Mouse (Mus musculus) MEL (cell line): ENCODE measurements around the gene Cadps. TPM values are rescaled to one million over a fixed set of nuclear protein-coding genes. Genes with fewer than 3 reads are reported as not detected.

Experiments
- DNase-seq: peaks from one replicate; pipeline ENCODE4 v3.0.0; 2011; ENCODE audit warnings: low read depth, low spot score
- H3K27ac ChIP-seq: 2 replicates; pipeline ENCODE4 v1.5.1; 2012; ENCODE audit warnings: low read depth, mild to moderate bottlenecking, control low read depth, low read length, moderate library complexity; ENCODE audit not compliant: control insufficient read depth
- H3K27me3 ChIP-seq, 2 experiments: fragments of 150-350 bp in 1 of 2; sonication (generic) in 1 of 2; 2 replicates each; pipeline ENCODE4 v1.6.1; 2012; ENCODE audit warnings: low read length in 2 of 2, mild to moderate bottlenecking in 2 of 2, improper control_type of control experiment in 1 of 2, moderate library complexity in 1 of 2; ENCODE audit not compliant: insufficient read depth in 2 of 2, control insufficient read depth in 1 of 2
- H3K36me3 ChIP-seq, 2 experiments: 2 replicates each; pipeline ENCODE4 v1.6.1; 2012 to 2014; ENCODE audit warnings: low read length in 2 of 2, improper control_type of control experiment in 1 of 2, inconsistent platforms in 1 of 2, mild to moderate bottlenecking in 1 of 2; ENCODE audit not compliant: insufficient read depth in 2 of 2, control insufficient read depth in 1 of 2
- H3K4me1 ChIP-seq, 2 experiments: fragments of 150-350 bp in 1 of 2; sonication (generic) in 1 of 2; 2 replicates each; pipeline ENCODE4 v1.6.1; 2012; ENCODE audit warnings: low read length in 2 of 2, improper control_type of control experiment in 1 of 2, mild to moderate bottlenecking in 1 of 2; ENCODE audit not compliant: insufficient read depth in 2 of 2, control insufficient read depth in 1 of 2
- H3K4me3 ChIP-seq, 2 experiments: fragments of 150-350 bp in 1 of 2; sonication (generic) in 1 of 2; 2 replicates each; pipeline ENCODE4 v1.5.1; 2012; ENCODE audit warnings: low read depth in 2 of 2, low read length in 2 of 2, mild to moderate bottlenecking in 2 of 2, moderate library complexity in 2 of 2, control low read depth in 1 of 2, improper control_type of control experiment in 1 of 2; ENCODE audit not compliant: control insufficient read depth in 1 of 2, insufficient read depth in 1 of 2
- H3K79me2 ChIP-seq: 2 replicates; pipeline ENCODE4 v1.6.1; 2012; ENCODE audit warnings: mild to moderate bottlenecking, low read length, moderate library complexity; ENCODE audit not compliant: control insufficient read depth, poor library complexity, insufficient read depth
- H3K9ac ChIP-seq: 2 replicates; pipeline ENCODE4 v1.6.1; 2012; ENCODE audit warnings: low read depth, mild to moderate bottlenecking, control low read depth, low read length, moderate library complexity; ENCODE audit not compliant: control insufficient read depth, poor library complexity, severe bottlenecking
- H3K9me3 ChIP-seq: fragments of 150-350 bp; sonication (generic); replicated peaks from 2 replicates; pipeline ENCODE4 v1.6.1; 2012; ENCODE audit warnings: mild to moderate bottlenecking, low read length, improper control_type of control experiment, moderate library complexity; ENCODE audit not compliant: insufficient read depth
- CHD1 ChIP-seq: IDR thresholded peaks from 2 replicates; pipeline ENCODE4 v1.6.1; 2012; ENCODE audit warnings: low read depth, mild to moderate bottlenecking, inconsistent platforms, low read length, improper control_type of control experiment
- CHD2 ChIP-seq: IDR thresholded peaks from 2 replicates; pipeline ENCODE4 v1.6.1; 2011; ENCODE audit warnings: low read length, improper control_type of control experiment
- CTCF ChIP-seq, 3 experiments: IDR thresholded peaks in 2 of 3; conservative IDR thresholded peaks in 1 of 3; 2 replicates each; pipeline ENCODE4 v1.5.1; 2011 to 2012; ENCODE audit warnings: low read length in 3 of 3, low read depth in 2 of 3, mild to moderate bottlenecking in 2 of 3, improper control_type of control experiment in 1 of 3, inconsistent platforms in 1 of 3, mixed read lengths in 1 of 3, moderate library complexity in 1 of 3; ENCODE audit not compliant: control insufficient read depth in 1 of 3, insufficient read depth in 1 of 3, poor library complexity in 1 of 3, severe bottlenecking in 1 of 3
- E2F4 ChIP-seq: IDR thresholded peaks from 2 replicates; pipeline ENCODE4 v1.6.1; 2011; ENCODE audit warnings: low read depth, low read length, improper control_type of control experiment, borderline replicate concordance
- ELF1 ChIP-seq: IDR thresholded peaks from 2 replicates; pipeline ENCODE4 v1.6.1; 2014; ENCODE audit warnings: low read depth, mild to moderate bottlenecking, inconsistent platforms, low read length, improper control_type of control experiment, moderate library complexity
- ETS1 ChIP-seq: IDR thresholded peaks from 2 replicates; pipeline ENCODE4 v1.6.1; 2012; ENCODE audit warnings: low read depth, mild to moderate bottlenecking, inconsistent platforms, low read length, improper control_type of control experiment, moderate library complexity
- GABPA ChIP-seq: IDR thresholded peaks from 2 replicates; pipeline ENCODE4 v1.6.1; 2012; ENCODE audit warnings: low read depth, mild to moderate bottlenecking, inconsistent platforms, low read length, improper control_type of control experiment, moderate library complexity
- KAT2A ChIP-seq: conservative IDR thresholded peaks from 2 replicates; pipeline ENCODE4 v1.6.1; 2012; ENCODE audit warnings: low read depth, low read length, improper control_type of control experiment, inconsistent platforms
- MAFK ChIP-seq: IDR thresholded peaks from 2 replicates; pipeline ENCODE4 v1.6.1; 2011; ENCODE audit warnings: low read depth, mild to moderate bottlenecking, low read length, improper control_type of control experiment, borderline replicate concordance
- MAZ ChIP-seq: IDR thresholded peaks from 2 replicates; pipeline ENCODE4 v1.6.1; 2012; ENCODE audit warnings: low read depth, mild to moderate bottlenecking, inconsistent platforms, low read length, improper control_type of control experiment
- MEF2A ChIP-seq: IDR thresholded peaks from 2 replicates; pipeline ENCODE4 v1.6.1; 2014; ENCODE audit warnings: low read depth, mild to moderate bottlenecking, inconsistent platforms, low read length, improper control_type of control experiment; ENCODE audit not compliant: poor library complexity, insufficient replicate concordance, severe bottlenecking; ENCODE audit errors: extremely low read depth
- MXI1 ChIP-seq: IDR thresholded peaks from 2 replicates; pipeline ENCODE4 v1.6.1; 2011; ENCODE audit warnings: mild to moderate bottlenecking, low read depth, low read length, improper control_type of control experiment
- MYB ChIP-seq: IDR thresholded peaks from 2 replicates; pipeline ENCODE4 v1.6.1; 2011; ENCODE audit warnings: mild to moderate bottlenecking, low read depth, low read length, improper control_type of control experiment
- NELFE ChIP-seq: IDR thresholded peaks from 2 replicates; pipeline ENCODE4 v1.6.1; 2011; ENCODE audit warnings: low read depth, low read length, improper control_type of control experiment
- NRF1 ChIP-seq: IDR thresholded peaks from 2 replicates; pipeline ENCODE4 v1.6.1; 2014; ENCODE audit warnings: low read depth, mild to moderate bottlenecking, inconsistent platforms, low read length, improper control_type of control experiment, moderate library complexity; ENCODE audit not compliant: poor library complexity, insufficient read depth, severe bottlenecking
- POLR2A ChIP-seq, 2 experiments: IDR thresholded peaks; 2 replicates each; pipeline ENCODE4 v1.6.1; 2011 to 2012; ENCODE audit warnings: low read length in 2 of 2, mild to moderate bottlenecking in 2 of 2, control low read depth in 1 of 2, improper control_type of control experiment in 1 of 2, low read depth in 1 of 2, moderate library complexity in 1 of 2; ENCODE audit not compliant: control insufficient read depth in 1 of 2, insufficient read depth in 1 of 2, poor library complexity in 1 of 2
- POLR2AphosphoS2 ChIP-seq: IDR thresholded peaks from 2 replicates; pipeline ENCODE4 v1.6.1; 2011; ENCODE audit warnings: low read length, improper control_type of control experiment
- POLR2AphosphoS5 ChIP-seq: IDR thresholded peaks from 2 replicates; pipeline ENCODE4 v1.6.1; 2012; ENCODE audit warnings: low read depth, borderline replicate concordance, mild to moderate bottlenecking, inconsistent platforms, low read length, moderate library complexity, mixed read lengths
- RAD21 ChIP-seq: IDR thresholded peaks from 2 replicates; pipeline ENCODE4 v1.6.1; 2011; ENCODE audit warnings: mild to moderate bottlenecking, low read depth, low read length, improper control_type of control experiment
- UBTF ChIP-seq: IDR thresholded peaks from 2 replicates; pipeline ENCODE4 v1.6.1; 2012; ENCODE audit warnings: low read depth, mild to moderate bottlenecking, inconsistent platforms, low read length, improper control_type of control experiment, moderate library complexity, borderline replicate concordance; ENCODE audit not compliant: insufficient read depth
- ZC3H11A ChIP-seq: IDR thresholded peaks from 2 replicates; pipeline ENCODE4 v1.6.1; 2012; ENCODE audit warnings: low read depth, mild to moderate bottlenecking, inconsistent platforms, low read length, improper control_type of control experiment
- ZKSCAN1 ChIP-seq: IDR thresholded peaks from 2 replicates; pipeline ENCODE4 v1.6.1; 2012; ENCODE audit warnings: low read depth, mild to moderate bottlenecking, inconsistent platforms, low read length, improper control_type of control experiment, moderate library complexity
- ZNF384 ChIP-seq: IDR thresholded peaks from 2 replicates; pipeline ENCODE4 v1.6.1; 2012; ENCODE audit warnings: low read depth, mild to moderate bottlenecking, inconsistent platforms, low read length, improper control_type of control experiment
- polyA plus RNA-seq, 2 experiments: library from polyadenylated mRNA; stranded (reverse) in 1 of 2; unstranded in 1 of 2; fragments of >175 nt in 1 of 2; fragments of >200 nt in 1 of 2; gene quantifications; 2 replicates each; pipeline versions ENCODE4 v1.2.1 to v1.2.4; 2012; ENCODE audit warnings: low replicate concordance in 2 of 2, low read depth in 1 of 2; ENCODE audit not compliant: insufficient read length in 2 of 2, insufficient read depth in 1 of 2, missing spikeins in 1 of 2
- total RNA-seq: library from RNA; depleted of rRNA; stranded (reverse); fragments of 300-350 nt; gene quantifications from 2 replicates; pipeline ENCODE4 v1.2.3, GENCODE M21; 2012

Cadps gene
- total and polyA plus RNA-seq, 3 experiments: not detected

- Histone ChIP-seq H3K9ac (no peak overlapping the region), H3K27ac (no peak overlapping the region), H3K4me1 (no peaks in the 10 kb centered on the region), H3K9me3 (no peaks in the 10 kb centered on the region), H3K36me3 (no peaks in the 10 kb centered on the region), H3K79me2 (no peaks in the 10 kb centered on the region), H3K27me3 (no peaks in the 10 kb centered on the region)
- no peak for DNase-seq
- TF ChIP-seq ETS1 (no peak), MYB (no peak), MAZ (no peak), NRF1 (no peak), ZKSCAN1 (no peak), UBTF (no peak), MXI1 (no peak), MEF2A (no peak), MAFK (no peak), POLR2AphosphoS2 (no peak), KAT2A (no peak), POLR2A (IDR thresholded peaks at IDR 0.05; ENCODE audit: control insufficient read depth in 1 of 2, insufficient read depth in 1 of 2, low read depth in 1 of 2, low read length in 2 of 2, poor library complexity in 1 of 2) (no peak), ZNF384 (no peak), CTCF (IDR thresholded peaks at IDR 0.05 in 2 of 3, conservative IDR thresholded peaks at IDR 0.05 in 1 of 3; ENCODE audit: control insufficient read depth in 1 of 3, insufficient read depth in 1 of 3, low read depth in 2 of 3, low read length in 3 of 3, poor library complexity in 1 of 3, severe bottlenecking in 1 of 3) (no peak), GABPA (no peak), ELF1 (no peak)
- TF ChIP-seq, all 39 proteins: peak for 0
- no peak overlapping the region for H3K4me3 ChIP-seq
These were observed 412.6 kb downstream of the Cadps start for GRCm38 (mm10) chr14:12410276-12410675.

GRCm38 (mm10) chr14:12409811-12410210 lies 413.1 kb downstream of the Cadps start:
- H3K27me3 ChIP-seq: no peaks in the 10 kb centered on the region
- no peaks in the 10 kb centered on the region for H3K36me3 ChIP-seq
- no peak for DNase-seq
- H3K4me3 ChIP-seq: no peak overlapping the region
- H3K27ac ChIP-seq: no peak overlapping the region
- H3K79me2 ChIP-seq: no peaks in the 10 kb centered on the region
- H3K9me3 ChIP-seq: no peaks in the 10 kb centered on the region
- no peak for TF ChIP-seq RAD21
- TF ChIP-seq POLR2A (IDR thresholded peaks at IDR 0.05; ENCODE audit: control insufficient read depth in 1 of 2, insufficient read depth in 1 of 2, low read depth in 1 of 2, low read length in 2 of 2, poor library complexity in 1 of 2): no peak
- no peak for TF ChIP-seq ZC3H11A
- TF ChIP-seq E2F4: no peak
- TF ChIP-seq POLR2AphosphoS5: no peak
- TF ChIP-seq NELFE: no peak
- TF ChIP-seq CHD1: no peak
- TF ChIP-seq MAFK: no peak
- TF ChIP-seq CTCF (IDR thresholded peaks at IDR 0.05 in 2 of 3, conservative IDR thresholded peaks at IDR 0.05 in 1 of 3; ENCODE audit: control insufficient read depth in 1 of 3, insufficient read depth in 1 of 3, low read depth in 2 of 3, low read length in 3 of 3, poor library complexity in 1 of 3, severe bottlenecking in 1 of 3): no peak
- TF ChIP-seq CHD2: no peak
- no peak for TF ChIP-seq ETS1
- no peak overlapping the region for H3K9ac ChIP-seq
- H3K4me1 ChIP-seq: no peaks in the 10 kb centered on the region
